Mouse (Mus musculus): ENCODE data around the gene Gm49630. TPM values are rescaled to one million over a fixed set of nuclear protein-coding genes. Genes with fewer than 3 reads are reported as not detected.
"Not testable (repeated sequence)": the region's sequence is repeated elsewhere in the genome, so short reads cannot be mapped to it uniquely, and the experiment has no call there.

Gm49630 gene
- total and polyA plus RNA-seq, 3 experiments = not detected

DNA sequence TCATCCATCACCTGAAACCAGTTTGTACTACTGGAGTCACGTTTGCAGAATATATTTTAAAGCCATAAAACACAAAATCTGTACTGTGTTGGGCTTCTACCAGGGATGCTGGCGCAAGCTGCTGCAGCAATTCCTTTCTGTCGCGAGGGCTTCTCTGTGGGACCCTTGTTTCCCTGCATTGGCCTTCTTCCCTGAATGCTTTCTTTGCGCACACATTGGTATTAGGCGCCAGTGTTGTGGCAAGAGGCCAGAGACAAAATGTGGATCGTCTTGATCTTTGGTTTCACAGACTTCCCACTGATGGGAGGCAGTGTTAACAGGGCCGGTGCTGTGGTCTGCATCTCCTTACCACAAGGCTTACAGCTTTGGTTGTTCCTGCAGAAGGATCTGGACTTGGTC, 17.2 kb upstream of the Gm49630 start:
- not testable (repeated sequence) for H3K4me3 ChIP-seq (ENCODE audit: low read depth, low read length); H3K4me1 ChIP-seq (ENCODE audit: insufficient read depth, low read depth, low read length); H3K9me3 ChIP-seq (replicated peaks); DNase-seq (ENCODE audit: low spot score); H3K36me3 ChIP-seq (replicated peaks); H3K27me3 ChIP-seq (ENCODE audit: insufficient read depth, low read length); ATAC-seq (ENCODE audit: extremely low read depth, insufficient number of reproducible peaks, low FRiP score, poor library complexity, severe bottlenecking)

DNA sequence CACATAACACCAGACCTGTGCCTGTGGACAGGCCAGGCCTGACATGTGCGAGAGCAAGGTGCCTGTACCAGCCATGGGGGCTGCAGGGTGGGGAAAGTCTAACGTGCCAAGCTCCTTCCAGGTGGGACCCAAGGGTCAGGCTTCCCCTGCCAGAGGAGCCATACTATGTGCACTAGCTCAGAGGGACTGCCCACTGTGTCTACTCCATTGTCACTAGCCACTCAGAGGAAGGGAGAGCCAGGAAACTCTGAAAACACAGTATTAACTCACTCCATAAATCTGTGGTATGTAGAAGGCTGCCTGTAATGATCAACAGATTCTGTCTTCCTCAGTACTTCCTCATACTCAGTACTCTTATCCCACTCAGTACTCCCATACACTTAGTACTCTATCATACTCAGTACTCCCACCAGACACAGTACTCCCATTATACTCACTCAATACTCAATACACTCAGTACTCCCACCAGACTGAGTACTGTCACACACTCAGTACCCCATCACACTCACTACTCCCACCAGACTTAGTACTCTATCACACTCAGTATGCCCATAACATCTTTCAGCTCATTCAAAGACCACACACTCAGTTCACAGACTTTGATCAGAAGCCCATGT, 16.7 kb upstream of the Gm49630 start:
- not testable (repeated sequence) for ATAC-seq (ENCODE audit: extremely low read depth, insufficient number of reproducible peaks, low FRiP score, poor library complexity, severe bottlenecking); DNase-seq (ENCODE audit: low spot score)

DNA sequence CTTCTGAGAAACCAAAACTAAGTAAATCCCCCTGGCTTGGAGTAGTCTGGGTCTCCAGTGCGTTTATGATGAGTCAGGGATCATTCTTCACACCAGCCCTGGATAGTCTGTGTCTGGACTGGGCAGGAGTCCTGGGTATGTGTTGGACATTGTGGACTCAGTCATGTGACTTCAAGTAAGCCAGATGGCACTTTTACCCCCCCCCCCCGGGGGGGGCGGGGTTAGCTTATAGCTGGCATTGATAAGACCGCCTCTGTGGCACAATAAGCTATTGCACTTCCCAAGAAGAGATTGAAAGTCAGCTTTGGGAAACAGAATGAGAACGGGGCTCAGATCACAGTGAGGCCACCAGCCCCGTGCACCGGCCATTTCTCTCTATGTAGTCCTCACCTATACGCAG, 14.2 kb upstream of the Gm49630 start:
- H3K9me3 ChIP-seq (replicated peaks); H3K4me3 ChIP-seq (ENCODE audit: low read depth, low read length); H3K27me3 ChIP-seq (ENCODE audit: insufficient read depth, low read length); H3K36me3 ChIP-seq (replicated peaks); H3K4me1 ChIP-seq (ENCODE audit: insufficient read depth, low read depth, low read length); ATAC-seq (ENCODE audit: extremely low read depth, insufficient number of reproducible peaks, low FRiP score, poor library complexity, severe bottlenecking); DNase-seq (ENCODE audit: low spot score): not testable (repeated sequence)

More for the DNA sequence above, 16.7 kb upstream of the Gm49630 start:
- H3K9me3 ChIP-seq (replicated peaks); H3K36me3 ChIP-seq (replicated peaks); H3K27me3 ChIP-seq (ENCODE audit: insufficient read depth, low read length); H3K4me1 ChIP-seq (ENCODE audit: insufficient read depth, low read depth, low read length); H3K4me3 ChIP-seq (ENCODE audit: low read depth, low read length): not testable (repeated sequence)

- not testable (repeated sequence) for H3K4me3 ChIP-seq (ENCODE audit: low read depth, low read length); DNase-seq (ENCODE audit: low spot score); H3K4me1 ChIP-seq (ENCODE audit: insufficient read depth, low read depth, low read length); H3K36me3 ChIP-seq (replicated peaks); H3K27me3 ChIP-seq (ENCODE audit: insufficient read depth, low read length); H3K9me3 ChIP-seq (replicated peaks); ATAC-seq (ENCODE audit: extremely low read depth, insufficient number of reproducible peaks, low FRiP score, poor library complexity, severe bottlenecking)
These were observed 13.6 kb upstream of the Gm49630 start, which contains the start of gene Unc93a2 for GRCm38 (mm10) chr17:7385364-7385763. Gene Unc93a2, minus strand, starts transcription at chr17:7385464.

DNA sequence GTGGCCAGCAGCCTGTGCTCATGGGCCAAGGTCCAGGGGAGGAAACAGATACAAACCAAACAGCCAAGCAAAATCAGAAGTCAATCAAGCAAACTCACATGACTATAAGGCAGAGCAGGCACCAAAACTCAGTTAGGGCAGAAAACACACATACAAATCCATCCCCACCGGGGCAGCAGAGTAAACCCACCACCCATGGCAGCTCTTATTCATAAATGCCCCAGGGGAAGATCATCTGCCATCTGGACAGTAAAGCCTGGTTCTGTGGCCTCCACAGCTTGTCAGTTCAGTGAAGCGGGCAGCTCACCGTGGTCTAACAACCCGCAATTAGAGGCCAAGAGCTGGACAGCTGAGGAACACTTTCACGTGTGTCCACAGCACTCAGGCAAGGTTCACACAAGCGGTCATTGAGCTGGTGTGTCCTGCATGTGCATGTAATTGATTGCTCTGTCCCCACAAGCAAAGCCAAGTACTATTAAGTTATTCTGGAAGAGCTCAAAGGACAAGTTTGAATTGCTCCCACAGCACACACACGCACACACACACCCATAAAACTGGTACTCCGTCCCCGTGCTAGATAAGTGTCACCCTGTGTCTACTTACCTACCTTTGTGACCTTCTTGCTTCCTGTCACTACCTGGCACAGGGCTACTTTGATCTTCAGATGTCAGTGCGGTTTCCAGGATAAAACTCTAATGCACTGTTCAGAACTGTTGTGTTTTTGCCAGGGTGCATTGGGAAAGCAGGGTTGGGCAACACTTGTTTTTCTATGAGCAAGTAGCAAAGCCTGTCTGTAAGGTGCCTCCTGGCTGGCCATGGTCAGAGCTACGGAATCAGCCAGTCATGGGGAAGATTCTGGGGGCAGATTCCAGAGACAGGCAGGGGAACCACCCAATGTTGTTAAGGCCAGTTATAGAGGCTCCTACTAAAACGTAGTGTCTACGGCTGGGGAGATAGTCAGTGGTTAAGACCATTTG, 11.7 kb upstream of the Gm49630 start:
- DNase-seq (ENCODE audit: low spot score); H3K4me3 ChIP-seq (ENCODE audit: low read depth, low read length); ATAC-seq (ENCODE audit: extremely low read depth, insufficient number of reproducible peaks, low FRiP score, poor library complexity, severe bottlenecking): not testable (repeated sequence)

GRCm38 (mm10) chr17:7382711-7383110, 10.9 kb upstream of the Gm49630 start:
- not testable (repeated sequence) for H3K4me3 ChIP-seq (ENCODE audit: low read depth, low read length); H3K27me3 ChIP-seq (ENCODE audit: insufficient read depth, low read length); ATAC-seq (ENCODE audit: extremely low read depth, insufficient number of reproducible peaks, low FRiP score, poor library complexity, severe bottlenecking); DNase-seq (ENCODE audit: low spot score); H3K9me3 ChIP-seq (replicated peaks); H3K4me1 ChIP-seq (ENCODE audit: insufficient read depth, low read depth, low read length); H3K36me3 ChIP-seq (replicated peaks)

More for the DNA sequence above, 11.7 kb upstream of the Gm49630 start:
- H3K9me3 ChIP-seq (replicated peaks); H3K4me1 ChIP-seq (ENCODE audit: insufficient read depth, low read depth, low read length); H3K36me3 ChIP-seq (replicated peaks); H3K27me3 ChIP-seq (ENCODE audit: insufficient read depth, low read length): not testable (repeated sequence)

GRCm38 (mm10) chr17:7377907-7378306, 6.1 kb upstream of the Gm49630 start:
- H3K9me3 ChIP-seq (replicated peaks); H3K4me1 ChIP-seq (ENCODE audit: insufficient read depth, low read depth, low read length); ATAC-seq (ENCODE audit: extremely low read depth, insufficient number of reproducible peaks, low FRiP score, poor library complexity, severe bottlenecking); H3K36me3 ChIP-seq (replicated peaks); H3K4me3 ChIP-seq (ENCODE audit: low read depth, low read length); DNase-seq (ENCODE audit: low spot score); H3K27me3 ChIP-seq (ENCODE audit: insufficient read depth, low read length): not testable (repeated sequence)

DNA sequence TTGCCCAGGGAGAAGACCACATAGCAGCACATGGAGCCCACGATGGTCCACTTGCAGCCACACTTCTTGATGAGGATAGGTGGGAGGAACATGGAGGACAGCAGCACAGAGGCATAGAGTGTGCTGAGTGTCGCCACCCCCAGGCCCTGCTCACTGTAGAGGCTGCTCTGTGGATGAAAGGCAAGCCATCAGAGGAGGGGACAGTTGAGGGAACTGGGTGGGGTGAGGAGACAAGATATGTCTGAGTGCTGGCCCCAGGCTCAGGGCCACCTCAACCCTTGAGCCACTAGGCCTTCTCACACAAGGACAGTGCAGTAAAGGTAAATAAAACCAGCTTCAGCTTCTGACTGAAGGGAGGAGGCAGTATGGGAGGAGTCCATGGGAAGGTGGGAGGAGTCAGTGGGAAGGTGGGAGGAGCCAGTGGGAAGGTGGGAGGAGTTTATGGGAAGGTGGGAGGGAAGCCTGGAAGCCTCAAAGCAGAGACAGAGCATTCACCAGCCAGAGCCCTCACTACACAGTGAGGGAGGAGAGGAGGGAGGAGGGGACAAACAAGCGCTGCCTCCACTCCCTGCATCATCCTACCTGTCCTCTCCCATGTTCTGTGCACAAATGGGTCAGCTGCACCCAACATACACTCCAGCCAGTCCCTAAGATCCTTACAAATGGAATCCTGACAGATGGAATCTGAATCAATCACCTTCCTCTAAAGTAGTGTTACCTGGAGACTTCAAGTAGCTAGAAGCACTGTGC, 5.3 kb upstream of the Gm49630 start:
- H3K4me3 ChIP-seq (ENCODE audit: low read depth, low read length); H3K4me1 ChIP-seq (ENCODE audit: insufficient read depth, low read depth, low read length); H3K27me3 ChIP-seq (ENCODE audit: insufficient read depth, low read length); H3K9me3 ChIP-seq (replicated peaks); ATAC-seq (ENCODE audit: extremely low read depth, insufficient number of reproducible peaks, low FRiP score, poor library complexity, severe bottlenecking); DNase-seq (ENCODE audit: low spot score); H3K36me3 ChIP-seq (replicated peaks): not testable (repeated sequence)

DNA sequence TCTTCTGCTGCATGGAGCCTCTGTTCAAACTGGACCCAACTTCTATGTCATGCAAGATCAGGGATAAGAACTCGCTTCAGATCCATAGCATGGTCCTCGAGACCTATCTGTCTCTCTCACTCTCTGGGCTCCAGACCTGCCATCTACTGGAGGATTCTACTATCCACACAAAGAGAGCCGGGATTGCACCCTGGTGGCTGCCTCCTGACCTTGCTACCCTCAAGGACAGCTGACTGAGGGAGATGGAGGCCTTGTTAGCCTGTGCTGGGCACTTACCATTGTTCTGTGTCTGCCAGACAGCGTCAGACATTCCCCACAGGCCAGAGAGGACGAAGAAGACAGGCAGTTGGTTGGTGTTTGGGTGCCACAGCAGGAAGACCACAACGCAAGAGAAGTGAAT, 2.4 kb downstream of the Gm49630 start:
- not testable (repeated sequence) for DNase-seq (ENCODE audit: low spot score); H3K9me3 ChIP-seq (replicated peaks); ATAC-seq (ENCODE audit: extremely low read depth, insufficient number of reproducible peaks, low FRiP score, poor library complexity, severe bottlenecking); H3K4me3 ChIP-seq (ENCODE audit: low read depth, low read length); H3K27me3 ChIP-seq (ENCODE audit: insufficient read depth, low read length); H3K36me3 ChIP-seq (replicated peaks); H3K4me1 ChIP-seq (ENCODE audit: insufficient read depth, low read depth, low read length)

GRCm38 (mm10) chr17:7366676-7367374, 5.0 kb downstream of the Gm49630 start:
- ATAC-seq (ENCODE audit: extremely low read depth, insufficient number of reproducible peaks, low FRiP score, poor library complexity, severe bottlenecking); H3K27me3 ChIP-seq (ENCODE audit: insufficient read depth, low read length); H3K4me1 ChIP-seq (ENCODE audit: insufficient read depth, low read depth, low read length); H3K36me3 ChIP-seq (replicated peaks); H3K9me3 ChIP-seq (replicated peaks); DNase-seq (ENCODE audit: low spot score); H3K4me3 ChIP-seq (ENCODE audit: low read depth, low read length): not testable (repeated sequence)

DNA sequence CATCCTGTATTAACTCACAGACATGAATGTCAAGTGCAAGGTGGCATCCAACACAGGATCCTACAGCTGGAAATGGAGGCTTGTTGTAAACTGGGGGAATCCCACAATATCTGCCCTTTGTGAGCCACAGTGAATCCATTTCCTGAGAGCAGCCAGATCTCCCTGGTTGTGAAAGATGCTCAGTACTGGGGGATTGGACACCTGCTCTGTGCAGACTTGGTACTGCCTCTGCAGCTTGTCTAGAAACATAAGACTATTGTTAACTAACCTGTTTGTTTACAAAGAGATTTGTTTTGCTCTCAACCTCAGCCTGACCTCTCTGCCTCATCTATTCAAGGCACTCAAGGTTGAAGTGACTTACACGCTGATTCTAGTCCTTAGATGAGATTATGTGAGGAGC, 5.5 kb downstream of the Gm49630 start:
- H3K9me3 ChIP-seq (replicated peaks); H3K27me3 ChIP-seq (ENCODE audit: insufficient read depth, low read length); DNase-seq (ENCODE audit: low spot score); H3K4me1 ChIP-seq (ENCODE audit: insufficient read depth, low read depth, low read length); H3K36me3 ChIP-seq (replicated peaks); H3K4me3 ChIP-seq (ENCODE audit: low read depth, low read length); ATAC-seq (ENCODE audit: extremely low read depth, insufficient number of reproducible peaks, low FRiP score, poor library complexity, severe bottlenecking): not testable (repeated sequence)

Measured in G1E (cell line).